Mouse (Mus musculus) gastrocnemius, postnatal 4 days (tissue): ENCODE measurements around the gene Tspan14. TPM values are rescaled to one million over a fixed set of nuclear protein-coding genes. Genes with fewer than 3 reads are reported as not detected.

Source experiments
- DNase-seq, 2 experiments: peaks; one replicate each; pipeline ENCODE4 v3.0.0; 2021 to 2022; ENCODE audit warnings: low spot score in 2 of 2, mixed read lengths in 2 of 2
- total RNA-seq, 2 experiments: library from RNA; stranded (reverse); gene quantifications; 2 replicates each; pipeline ENCODE4 v1.2.3; 2021

Tspan14 gene
- total RNA-seq, 2 experiments from 2014 or later = 29.0 to 29.4 TPM

DNA sequence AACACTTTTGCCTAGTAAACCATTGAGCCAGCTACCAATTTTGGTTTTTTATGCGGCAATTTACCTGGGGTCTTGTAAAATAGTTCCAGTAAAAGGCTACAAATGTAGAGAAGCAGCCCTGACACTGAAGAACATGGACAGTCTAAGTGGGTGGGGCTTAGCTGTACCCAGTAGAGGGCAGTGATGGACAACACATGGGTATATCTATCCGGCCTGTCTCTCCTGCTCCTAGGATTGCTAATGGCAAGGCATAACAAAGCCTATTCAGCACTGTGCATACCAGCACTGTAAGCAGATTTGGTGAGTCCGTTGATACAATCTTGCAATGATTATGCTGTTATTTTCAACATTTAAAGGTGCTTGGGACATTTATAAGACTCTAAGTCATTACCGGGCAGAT, 12.4 kb upstream of the Tspan14 start:
- DNase-seq = no peak

DNA sequence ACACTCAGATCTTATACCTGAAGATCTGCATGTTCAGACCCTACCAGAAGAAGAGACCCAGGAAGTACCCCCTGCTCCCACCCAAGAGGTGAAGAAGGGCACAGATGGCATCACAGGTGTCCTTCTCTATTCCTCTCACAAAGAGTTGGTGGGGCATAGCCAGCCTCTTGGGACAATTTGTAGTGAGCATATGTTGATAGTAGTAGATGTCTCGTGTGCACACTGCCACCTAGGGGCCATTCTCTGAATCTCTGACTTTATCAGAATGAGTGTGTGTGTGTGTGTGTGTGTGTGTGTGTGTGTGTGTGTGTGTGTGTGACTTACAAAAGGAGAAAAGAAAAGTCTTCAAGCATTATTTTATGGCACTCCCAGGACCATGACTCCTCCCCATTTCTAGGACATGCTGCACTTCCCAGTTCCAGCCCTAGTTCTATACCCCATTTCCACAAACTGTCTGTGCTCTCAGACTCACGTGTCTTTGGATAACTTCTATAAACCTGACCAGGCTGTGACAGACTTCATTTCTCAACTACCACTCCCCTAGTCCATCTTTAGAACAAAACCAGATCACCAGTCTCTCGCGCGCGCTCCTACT, 8.6 kb upstream of the Tspan14 start:
- DNase-seq = peak in 1 of 2 experiments; percentile 66

DNA sequence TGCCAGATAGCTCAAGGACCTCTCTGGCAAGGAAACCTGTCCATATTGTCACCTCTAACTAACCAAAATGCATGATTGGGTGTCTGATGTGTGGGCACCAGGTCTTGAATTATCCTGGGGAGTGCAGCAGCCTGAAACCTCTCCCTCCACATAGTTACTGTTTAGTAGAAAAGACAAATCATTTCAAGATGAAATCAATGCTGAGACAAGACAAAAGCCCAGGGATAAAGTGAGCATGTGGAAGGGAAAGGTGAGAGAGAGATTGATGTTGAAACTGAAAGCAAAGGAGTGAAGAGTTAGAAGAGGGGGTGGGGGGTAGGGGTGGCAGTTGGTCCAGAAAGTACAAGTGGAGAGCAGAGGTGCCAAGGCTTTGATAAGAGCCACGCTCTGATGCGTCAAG, 1.4 kb upstream of the Tspan14 start:
- no peak for DNase-seq

DNA sequence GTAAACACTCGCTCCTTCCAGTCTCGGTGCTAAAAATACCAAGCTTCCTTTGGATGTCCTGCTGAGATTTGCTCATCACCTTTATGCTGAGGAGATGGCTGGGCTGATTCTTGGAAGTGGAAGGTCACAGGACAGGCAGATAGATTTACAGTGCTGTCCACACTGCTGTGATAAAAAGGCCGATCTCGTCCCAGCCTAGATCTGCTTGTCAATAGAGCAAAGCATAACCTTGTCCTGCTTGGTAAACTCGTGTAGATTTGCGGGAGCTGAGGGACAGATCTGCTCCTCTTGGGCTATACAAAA, 942 bp upstream of the Tspan14 start:
- no peak for DNase-seq

DNA sequence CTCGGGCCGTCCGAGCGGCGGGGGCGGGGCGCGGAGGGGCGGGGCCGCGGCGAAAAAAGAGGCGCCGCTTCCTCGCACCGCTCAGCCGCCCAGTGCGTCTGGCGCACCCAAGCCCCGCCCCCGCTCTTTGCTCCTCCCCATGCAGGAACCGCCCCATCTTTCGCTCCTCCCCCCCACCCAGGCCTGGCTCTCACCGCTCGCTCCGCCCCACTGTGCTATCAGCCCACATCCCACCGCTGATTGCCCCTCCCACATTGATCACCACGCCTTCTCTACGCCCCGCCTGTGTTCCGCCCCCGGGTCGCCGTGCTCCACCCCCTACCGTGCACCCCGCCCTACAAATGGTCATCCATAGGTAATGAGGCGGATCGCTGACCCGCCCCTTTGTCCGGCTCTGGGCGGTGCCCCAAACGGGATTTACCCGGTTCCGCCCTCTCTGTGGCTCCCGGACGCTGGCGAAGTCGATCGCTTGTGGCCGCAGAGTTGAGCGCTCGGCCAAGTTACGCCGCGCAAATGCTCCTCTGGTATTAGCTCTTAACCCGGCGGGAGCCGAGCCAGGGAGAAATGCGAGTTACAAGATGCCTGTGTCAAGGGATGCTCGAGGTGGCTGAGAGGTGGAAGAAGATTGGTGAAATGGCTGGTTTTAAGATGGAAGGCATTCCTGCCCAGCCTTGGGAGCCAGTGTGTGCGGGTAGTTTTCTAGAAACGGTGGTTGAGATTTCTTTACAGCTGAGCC, 423 bp upstream of the Tspan14 start:
- peak; percentile 96 to 97 for DNase-seq

DNA sequence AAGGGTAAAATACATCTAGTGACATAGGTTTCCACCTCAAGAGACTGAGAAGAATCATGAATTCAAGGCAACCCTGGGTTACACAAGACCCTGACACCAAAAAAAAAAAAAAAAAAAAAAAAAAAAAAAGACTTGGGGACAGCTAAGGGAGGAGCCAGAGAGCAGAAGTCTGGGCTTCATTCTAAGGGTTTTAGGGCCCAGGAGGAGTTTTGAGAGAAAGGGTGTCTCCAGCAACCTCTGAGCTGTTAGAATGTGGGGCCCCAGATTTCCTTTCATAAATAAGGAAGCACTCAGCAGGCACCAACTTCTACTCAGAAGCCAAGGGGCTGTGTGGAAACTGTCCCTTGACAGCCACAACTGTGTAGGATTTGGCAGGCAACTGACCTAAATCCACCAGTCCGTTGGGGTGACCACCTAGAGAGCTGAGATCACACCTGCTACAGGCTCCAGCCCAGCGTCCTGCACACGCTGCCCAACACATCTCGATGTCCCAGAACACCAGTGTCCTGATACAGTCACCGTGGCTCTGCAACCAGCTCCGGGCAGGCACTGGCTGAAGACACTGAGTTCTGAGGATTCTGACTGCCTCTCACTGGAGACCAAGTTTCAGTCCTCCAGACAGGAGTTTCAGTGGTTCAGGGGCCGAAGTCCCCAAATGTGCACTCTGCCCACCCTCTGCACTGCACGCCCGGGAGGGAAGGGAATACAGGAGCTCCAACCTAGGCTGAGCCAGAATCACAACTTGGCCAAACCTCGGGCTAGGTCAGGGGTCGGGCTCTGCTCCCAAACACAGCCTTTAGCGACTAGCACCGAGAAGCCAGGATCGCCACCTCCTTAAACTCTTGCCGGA, 875 bp downstream of the Tspan14 start:
- DNase-seq = peak in 1 of 2 experiments; percentile 40

DNA sequence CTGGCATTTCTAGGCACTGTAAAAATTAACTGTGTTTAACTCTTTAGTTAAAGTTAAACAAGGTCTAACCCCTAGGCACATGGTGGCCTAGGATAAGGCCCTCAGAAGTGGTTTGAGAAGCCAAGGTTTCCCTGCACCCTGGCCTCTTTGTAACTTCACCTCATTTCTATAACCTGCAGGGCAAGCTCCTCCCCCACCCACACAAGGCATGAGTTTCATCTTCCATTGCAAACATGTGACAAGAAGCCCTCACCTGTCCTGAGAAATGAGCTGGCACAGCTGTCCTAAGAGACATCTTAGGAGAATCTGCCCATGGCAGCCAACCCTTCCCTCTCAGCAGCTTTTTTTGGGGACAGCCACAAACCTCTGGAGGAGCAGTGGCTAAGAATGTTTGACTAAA, 1.7 kb downstream of the Tspan14 start:
- DNase-seq = no peak

DNA sequence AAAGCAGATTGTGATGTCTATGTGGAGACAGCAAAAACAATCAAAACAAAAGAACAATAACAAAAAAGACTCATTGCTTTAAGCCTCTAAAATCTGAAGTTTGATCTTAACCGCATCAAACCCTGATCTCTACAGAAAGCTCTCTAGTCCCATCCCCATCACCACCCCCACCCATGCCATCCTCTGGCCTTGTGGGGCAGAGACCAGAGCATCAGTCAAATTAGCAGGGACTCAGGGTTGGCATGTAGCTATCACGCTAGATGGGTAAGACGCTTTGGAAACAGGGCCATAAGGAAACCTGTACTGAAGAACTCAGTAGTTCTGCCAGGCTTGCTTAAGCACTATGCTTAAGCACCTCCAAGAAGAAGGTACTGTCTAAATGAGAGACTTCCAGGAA, 2.4 kb downstream of the Tspan14 start:
- DNase-seq = no peak

DNA sequence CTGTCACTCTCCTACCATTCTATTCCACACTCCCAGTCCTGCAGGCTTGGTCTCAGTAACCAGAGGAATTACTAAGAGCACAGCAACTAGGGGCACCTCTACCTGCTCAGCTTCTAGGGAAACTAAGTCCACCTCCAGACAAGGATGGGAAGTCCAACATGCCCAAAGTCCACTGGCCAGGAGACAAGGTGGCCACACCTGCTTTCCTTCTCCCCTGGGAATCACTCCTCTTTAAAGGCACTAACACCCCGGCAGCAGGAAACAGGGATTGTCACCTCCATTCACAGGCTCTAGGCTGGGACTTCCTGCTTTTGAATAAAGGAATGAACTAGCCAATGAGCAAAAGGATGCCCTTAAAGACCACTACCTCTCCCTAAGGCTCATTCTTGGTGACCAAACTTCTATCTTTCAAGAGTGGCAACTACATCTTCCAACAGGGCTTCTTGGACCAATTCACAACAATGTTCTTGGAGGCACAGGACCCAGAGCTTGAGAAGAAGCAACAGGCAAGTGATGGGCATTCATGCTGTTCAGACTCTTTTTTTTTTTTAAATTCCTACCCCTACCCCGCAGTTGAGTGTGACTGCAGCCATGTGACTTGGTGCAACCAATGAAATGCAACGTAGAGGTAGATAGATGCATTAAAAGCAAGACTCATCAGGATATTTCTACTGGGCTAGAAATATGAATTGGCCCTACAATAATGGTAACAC, 3.0 kb downstream of the Tspan14 start:
- no peak for DNase-seq

DNA sequence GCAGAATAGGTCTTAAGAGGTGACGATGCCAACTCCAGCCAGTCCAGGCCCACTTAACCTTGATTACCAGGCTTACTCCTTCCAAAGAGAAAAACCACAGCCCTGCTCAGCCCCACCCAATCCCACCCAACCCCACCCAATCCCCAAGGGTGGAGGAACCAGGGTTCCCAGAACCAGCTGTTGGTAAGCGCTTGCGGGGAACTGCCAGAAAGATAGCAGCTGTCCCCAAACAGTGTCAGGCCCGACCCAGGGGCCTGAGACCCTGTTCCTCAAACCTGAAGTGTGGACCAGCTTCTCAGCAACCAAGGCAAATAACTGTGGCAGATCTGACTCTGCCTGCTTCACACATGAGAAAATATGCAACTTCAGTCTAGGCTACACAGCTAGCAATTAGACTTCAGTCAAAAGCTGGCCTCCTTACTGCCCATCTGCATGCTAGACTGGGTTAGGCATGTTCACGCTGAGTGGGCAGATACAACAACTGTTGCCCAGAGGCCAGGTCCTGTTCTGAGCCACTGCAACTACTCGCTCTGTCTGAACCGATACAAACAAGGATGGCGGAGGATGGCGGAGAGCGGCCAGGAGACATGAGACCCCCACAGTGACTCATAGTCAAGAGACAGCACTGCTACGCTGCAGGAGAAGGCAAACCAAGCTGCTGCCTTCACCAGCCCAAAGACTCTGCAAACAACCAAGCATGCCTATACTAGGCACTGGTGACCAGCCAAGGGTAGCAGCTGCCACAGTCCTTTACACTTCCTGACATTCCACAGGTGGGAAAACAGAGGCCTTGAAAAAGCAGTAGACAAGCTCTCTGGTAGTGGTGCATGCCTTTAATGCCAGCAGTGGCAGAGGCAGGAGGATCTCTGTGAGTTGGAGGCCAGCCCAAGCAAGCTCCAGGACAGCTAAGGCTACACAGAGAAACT, 4.0 kb downstream of the Tspan14 start:
- DNase-seq = no peak

DNA sequence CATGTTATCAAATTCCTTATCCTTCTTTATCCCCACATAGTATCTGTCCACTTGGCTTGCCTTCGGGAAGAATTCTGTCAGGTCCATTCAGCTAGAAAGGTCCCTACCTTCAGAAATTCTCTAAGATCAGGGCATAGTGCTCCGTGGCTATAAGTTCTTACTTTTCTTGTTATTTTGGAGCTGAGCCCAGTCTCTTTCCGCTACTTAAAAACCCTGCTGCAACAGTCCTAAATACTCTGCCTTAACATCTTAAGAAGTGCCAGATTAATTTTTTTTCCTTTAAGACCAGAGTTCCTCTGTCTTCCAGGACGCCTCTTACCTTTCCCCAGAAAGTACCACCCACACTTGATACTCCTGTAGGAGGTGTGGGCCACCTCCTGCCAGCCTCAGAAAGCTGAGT, 6.4 kb downstream of the Tspan14 start:
- DNase-seq = no peak

DNA sequence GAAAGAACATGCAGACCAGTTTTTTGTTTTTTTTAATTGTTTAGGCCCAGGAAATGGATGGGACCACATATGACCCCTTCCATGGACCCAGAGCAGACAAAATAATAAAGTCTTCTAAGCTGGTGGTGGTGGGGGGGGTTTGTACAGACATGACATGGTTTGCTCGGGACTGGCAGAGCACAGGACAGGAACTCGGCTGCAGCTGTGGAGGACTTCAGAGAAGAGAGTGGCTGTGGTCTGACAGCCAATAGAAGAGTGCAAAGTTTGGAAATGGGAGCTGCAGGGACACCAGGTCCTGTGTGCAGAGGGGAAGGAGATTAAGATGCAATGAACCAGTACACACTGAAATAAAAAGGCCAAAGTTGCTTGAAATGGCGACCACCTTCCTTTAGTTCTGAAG, 7.0 kb downstream of the Tspan14 start:
- DNase-seq = no peak

DNA sequence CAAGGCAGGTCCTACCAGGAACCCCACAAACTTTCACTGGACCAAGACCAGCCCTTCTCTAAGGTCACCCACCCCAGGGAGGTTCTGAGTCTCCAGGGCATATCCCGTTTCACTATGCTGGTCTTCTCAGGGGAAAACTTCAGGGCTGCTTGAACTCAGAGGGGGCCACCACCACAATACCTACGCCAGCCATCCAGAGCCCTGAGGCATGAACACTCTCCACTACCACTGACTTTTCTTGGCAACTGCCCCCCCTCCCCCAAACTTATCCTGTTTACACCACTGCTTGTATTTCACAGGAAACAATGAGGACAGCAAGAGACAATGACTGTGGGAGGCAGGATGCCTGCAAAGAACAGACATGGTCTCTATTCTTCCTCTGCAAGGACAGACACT, 7.6 kb downstream of the Tspan14 start:
- no peak for DNase-seq

DNA sequence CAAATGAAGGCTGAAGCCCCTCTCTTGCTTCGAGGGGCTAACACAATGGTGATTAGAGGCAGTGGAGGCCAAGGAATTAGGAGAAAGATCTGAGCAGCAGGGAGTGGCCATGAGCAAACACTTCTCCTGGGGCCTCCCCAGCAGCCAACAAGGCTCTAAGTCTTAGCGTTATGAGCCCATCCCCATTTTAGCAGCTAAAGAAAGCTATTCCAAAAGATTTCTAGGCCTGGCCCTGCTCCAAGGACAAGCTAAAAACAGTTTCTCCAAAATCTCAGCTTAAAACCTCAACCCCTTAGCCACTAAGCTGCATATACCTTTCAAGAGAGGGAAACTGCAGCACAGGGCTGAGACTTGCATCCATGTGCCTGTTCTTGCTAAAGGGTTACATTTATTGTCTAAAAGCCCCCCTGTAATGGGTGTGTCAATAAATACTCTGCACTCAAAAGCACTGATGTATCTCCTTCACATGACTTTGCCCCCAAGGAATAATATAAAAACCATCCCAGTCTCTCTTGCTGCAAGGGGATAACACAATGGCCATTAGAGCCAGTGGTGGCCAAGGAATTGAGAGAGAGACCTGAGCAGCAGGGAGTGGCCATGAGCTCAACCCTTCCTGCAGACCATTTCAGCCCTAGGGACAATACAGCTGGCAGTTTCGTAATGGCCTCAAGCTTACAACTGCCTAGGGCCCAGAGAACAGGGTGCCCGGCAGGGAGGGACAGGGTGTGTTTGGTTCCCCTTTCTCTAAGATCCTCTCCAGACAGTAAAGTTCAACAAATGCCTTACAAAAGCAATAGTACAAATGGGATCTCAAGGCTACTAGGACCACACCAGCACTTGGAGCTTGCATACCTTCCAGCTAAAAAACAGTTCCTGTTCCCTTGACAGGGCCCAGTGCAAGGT, 8.3 kb downstream of the Tspan14 start:
- DNase-seq = peak in 1 of 2 experiments; percentile 64

DNA sequence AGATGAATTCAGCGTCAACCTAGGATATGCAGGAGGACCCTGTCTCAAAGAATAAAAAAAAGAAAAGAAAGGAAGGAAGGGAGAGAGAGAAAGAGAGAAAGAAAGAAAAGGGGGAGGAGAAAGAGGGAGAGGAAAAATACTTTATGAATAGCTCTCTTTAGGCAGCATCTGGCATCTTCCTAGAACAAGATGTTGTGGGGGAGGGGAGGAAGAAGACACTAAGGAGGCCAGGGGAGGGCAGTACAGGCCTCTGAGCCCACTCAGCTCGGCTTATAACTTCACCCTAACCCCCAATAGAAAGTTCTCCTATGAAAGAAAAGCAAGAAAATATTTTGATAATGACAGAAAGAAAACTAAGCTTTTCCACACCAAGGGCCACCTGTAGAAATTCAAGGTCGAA, 9.0 kb downstream of the Tspan14 start:
- no peak for DNase-seq

DNA sequence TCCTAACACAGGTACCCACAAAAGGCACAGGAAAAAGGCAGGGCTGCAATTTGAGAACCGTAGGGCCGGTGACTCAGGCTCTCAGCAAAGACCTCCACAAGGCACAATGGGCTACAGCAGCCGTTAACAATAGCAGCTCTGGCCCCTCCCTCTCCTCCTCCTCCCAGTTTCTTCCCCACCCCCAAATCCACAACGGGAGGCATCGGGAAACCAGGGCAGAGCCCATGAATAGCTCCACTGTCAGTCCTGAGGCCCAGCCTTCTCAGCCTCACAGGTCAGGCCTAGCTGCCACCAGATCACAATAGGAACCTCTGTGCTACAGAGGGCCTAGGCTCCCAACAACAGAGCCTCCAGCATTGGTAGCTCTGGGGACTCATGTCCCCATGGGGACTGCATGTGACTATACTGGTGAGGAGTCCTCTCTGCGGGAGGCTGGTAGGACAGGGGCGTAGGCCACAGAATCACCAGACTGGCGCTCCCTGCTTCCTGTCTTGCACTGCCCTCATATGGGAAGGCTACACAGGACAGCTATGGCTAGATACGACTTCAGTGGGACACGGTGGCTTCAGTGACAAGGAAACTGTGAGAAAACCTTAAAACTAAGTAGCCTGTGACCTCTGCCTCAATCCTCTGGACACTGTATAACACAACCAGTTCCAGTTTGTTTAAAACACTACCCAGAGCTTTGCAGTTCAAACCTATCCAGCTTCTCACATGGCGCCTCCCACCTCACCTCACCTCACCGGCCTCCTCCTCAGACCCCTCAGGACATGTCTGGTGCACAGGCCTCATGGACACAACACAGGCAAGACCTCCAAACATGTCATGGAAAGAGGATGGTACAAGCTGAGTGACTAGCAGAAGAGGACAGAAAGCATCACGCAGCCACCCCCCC, 10.1 kb downstream of the Tspan14 start:
- DNase-seq = peak in 1 of 2 experiments; percentile 48

DNA sequence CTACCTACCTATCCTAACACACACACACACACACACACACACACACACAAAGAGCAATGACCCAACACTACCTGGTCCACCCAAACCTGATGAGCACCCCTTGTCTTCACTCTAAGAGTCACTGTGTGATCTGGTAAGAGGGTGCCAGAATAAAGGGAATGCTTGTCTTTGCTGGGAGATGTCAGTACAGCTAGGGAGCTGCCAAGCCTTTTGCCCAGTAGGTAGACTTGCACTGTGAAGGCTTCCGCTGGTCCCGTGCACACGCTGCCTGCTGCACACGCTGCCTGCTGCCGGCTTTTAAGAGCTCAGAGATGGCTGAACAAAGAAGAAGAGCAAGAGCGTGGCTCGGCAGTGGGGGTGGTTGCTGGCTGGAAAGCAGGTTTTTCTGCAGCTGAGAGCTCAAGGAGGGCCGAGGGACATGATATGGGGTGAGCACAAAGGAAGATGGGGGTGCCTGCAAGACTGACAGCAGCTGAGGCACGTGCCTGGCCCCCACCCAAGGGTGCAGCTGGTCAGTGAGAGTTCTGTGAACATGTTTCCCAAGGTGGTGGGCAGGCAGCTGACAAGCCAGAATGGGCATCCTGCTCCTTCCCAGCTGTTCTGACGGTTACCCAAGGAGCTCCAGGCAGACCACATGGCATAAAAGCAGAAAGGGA, 10.9 kb downstream of the Tspan14 start:
- DNase-seq = peak in 1 of 2 experiments; percentile 63

DNA sequence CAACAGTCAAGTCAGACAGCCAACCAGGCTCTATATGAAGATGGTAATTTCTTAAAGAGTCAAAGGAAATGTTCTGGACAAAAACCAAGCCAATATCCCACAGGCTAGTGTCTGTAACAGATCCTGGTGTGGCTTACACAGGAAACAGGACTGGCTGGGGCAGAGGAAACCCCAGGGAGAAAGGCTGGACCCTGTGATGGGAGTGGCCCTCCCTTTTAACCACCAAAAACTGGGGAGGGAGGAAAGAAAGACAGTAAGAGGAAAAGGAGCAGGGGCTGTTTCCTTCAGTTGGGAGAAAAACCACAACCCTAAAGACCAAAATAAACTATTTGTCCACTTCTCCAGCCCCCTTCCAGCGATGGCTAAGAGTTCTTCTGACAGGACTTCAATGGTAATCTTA, 11.5 kb downstream of the Tspan14 start:
- DNase-seq = no peak
